Mouse (Mus musculus) c-Kit-positive CD71-positive TER-119-negative erythroid progenitor cells, embryonic 14.5 days (primary cell): ENCODE measurements around the gene Ino80.

Experiments used
- DNase-seq: peaks from one replicate; pipeline ENCODE4 v3.0.0-alpha.2; 2013; ENCODE audit warnings: low read depth

Ino80 gene

DNA sequence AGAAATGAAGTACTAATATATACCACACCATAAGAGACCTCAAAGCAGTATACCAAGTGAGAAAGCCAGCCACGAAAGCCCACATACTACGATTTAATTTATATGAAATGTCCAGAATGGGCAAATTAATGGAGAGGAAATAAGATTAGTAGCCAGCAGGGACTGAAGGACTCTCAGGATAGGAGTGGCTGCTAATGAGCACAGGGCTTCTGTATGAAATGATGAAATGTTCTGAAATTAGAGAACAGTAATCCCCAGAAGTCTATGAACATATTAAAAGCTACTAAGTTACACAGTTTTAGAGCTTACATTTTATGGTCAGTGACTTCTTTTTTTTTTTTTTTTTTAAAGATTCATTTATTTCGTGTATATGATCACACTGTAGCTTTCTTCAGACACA is 22.9 kb downstream of the Ino80 start:
- no peak for DNase-seq

GRCm38 (mm10) chr2:119436988-119437387 is 40.5 kb downstream of the Ino80 start:
- DNase-seq: peak; percentile 49

GRCm38 (mm10) chr2:119436467-119436866 is 41.0 kb downstream of the Ino80 start:
- no peak for DNase-seq

- DNase-seq: peak; percentile 49
Measured at GRCm38 (mm10) chr2:119413819-119414218, 63.7 kb downstream of the Ino80 start.

- no peak for DNase-seq
Measured at GRCm38 (mm10) chr2:119411674-119412073, 65.8 kb downstream of the Ino80 start.

DNA sequence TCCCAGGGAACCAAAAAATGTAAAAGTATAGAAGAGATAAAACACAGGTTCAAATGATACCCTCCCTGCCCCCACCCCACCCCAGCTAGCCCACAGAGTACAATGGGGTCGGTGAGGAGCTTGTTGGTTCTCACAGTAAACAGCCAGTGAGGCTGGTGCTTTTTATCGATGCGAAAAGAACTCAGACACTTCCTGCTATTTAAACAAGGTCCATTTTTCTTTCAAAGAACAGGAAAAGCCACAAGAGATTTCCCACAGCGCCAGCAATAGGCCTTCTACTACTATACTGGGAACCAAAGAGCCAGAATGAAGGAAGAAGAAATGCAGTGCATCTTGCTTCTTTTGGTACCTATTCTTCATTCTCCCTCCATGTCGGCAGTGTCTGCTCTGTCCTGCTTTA is 66.5 kb downstream of the Ino80 start:
- DNase-seq: no peak

DNA sequence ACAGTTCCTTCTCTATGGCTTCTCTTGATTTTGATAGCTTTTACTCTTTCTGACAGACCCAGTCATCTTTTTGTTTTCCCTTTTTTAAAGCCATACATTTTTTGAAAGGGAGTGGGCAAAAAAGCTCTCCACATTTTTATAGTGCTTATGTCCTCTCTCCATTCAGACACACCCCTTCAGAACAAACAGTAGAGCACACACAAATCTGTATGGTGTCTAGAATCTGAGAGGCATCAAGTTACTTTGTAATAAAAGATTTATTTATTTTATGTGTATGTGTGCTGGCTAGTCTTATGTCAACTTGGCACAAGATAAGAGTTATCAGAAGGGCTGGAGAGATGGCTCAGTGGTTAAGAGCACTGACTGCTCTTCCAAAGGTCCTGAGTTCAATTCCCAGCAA is 68.8 kb downstream of the Ino80 start:
- no peak for DNase-seq

DNA sequence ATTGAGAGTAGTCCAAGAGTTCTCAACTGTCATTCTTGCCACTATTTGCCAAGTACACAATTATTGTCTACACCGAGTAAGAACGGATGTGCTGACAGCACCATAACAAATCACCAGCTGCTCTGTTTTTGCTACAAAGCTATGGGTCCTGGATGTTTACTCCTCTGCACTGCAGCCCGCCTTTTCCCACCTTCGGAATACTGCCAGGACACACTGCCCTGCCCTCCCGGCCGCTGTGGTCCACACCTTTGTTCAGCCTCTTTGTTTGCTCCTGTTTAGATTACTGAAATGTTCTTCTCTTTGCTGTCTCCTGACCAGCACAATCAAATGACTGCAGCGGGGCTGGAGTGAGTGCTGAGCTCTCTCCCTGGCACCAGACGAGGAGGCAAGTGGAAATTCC is 69.2 kb downstream of the Ino80 start:
- no peak for DNase-seq

- DNase-seq: no peak
Measured at GRCm38 (mm10) chr2:119399313-119399712, 78.2 kb downstream of the Ino80 start.

DNA sequence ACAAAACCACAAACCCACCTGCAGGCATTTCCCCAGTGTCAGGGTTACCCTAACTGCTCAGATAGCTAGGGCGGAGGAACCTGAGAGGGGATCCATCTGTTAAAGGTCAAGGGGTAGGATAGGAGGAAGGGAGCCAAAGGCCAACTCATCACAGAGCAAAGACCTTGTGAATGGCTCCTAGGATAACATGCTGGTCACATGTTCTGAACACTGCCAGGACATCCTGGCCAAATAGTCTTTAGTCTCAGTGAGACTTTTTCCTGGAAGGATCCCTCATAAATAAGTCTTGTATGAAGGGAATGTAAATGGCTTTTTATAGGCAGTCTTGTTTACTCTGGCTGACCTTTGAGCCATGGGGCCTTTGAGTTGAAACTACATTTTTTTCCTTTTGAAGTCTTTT is 78.8 kb downstream of the Ino80 start:
- DNase-seq: no peak

DNA sequence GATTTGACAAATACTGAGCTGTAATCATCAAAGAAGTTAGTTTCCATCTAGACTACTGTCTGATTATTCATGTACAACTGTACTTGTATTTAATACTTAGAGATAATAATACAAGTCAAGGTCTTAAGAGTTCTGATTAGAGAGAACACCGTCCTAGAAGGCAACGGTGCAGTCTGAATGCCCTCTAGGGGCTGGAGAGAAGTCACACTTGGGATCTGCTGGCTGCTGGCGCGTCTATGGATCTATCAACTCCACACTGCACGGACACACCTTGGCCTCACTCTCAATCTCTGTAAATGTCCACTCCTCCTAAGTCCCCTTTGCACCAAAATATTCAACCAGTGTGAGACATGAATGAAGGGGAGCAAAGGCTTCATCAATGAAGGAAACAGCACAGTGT is 79.2 kb downstream of the Ino80 start:
- no peak for DNase-seq

DNA sequence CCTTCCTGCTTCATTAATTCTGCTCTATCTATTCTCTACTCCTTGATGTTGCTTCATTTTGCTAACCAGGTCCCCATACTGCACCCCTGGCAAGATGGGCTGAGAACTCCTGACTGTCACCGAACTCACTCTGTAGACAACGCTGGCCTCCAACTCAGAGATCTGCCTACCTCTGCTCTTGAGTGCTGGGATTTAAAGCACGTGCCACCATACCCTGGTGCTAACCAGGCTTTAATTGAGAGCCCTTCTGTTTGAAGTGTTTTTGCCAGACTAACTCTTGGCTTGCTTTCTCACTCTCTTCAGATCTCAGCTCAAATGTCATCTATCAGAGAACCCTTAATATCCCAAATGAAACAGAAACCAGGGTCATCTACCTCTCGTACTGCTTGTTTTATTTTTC is 87.5 kb downstream of the Ino80 start:
- no peak for DNase-seq

DNA sequence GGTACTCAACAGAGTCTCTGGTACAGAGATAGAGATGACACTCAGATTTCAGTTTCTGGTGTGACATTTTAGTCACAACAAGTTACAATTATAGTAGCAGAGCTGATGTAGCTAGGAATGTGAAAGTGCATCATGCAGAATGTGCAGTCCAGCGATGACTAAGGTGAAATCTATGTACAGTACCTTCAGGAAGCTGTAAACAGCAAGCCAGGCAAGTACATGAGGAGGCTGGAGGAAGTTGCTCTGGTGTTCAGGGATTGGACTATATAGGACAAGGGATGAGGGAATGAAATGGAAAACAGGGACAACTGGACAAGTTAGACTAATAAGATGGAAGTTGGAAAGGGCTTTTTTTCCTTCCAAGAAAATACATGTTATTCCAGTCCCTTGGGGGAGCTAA is 89.2 kb downstream of the Ino80 start:
- no peak for DNase-seq

DNA sequence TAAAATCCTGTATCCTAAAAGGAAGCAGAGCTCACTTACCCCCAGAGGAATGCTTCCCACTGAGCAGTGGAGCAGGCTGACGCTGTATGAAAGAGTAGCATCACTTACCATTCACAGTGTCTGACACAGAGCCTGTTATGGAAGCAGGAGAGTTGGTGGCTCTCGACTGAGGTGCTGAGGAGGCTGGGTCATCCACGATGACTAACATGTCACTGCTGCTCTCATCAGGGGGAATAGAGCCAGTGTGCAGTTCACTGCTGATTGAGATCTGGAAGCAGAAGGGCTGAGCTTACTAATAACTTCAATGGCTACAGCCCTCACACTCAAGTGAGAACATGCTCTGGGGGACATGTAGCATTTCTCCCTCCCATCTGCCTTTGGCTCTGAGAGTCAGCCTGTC is 98.0 kb downstream of the Ino80 start:
- no peak for DNase-seq

GRCm38 (mm10) chr2:119377826-119378225 is 99.7 kb downstream of the Ino80 start:
- no peak for DNase-seq

- no peak for DNase-seq
Measured at GRCm38 (mm10) chr2:119377286-119377685, 100.2 kb downstream of the Ino80 start.

GRCm38 (mm10) chr2:119370116-119370515 is 107.4 kb downstream of the Ino80 start:
- no peak for DNase-seq

DNA sequence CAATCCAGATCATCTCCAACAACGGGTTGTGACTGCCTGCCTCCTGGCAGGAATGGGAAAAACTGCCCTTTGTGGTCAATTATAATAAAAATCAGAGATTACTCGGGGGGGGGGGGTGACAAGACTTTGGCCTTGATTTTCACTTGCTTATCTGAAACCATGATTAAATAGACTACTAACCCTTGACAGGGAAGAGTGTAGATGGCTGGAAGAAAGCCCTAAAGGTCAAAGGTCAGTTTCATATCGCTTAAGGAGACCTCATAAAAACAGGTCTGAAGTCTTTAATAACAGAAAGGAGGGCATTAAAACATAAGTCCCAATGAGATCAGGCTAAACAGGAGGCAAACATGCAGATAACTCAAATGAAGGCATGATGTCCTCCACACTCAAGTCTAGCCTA is 110.1 kb downstream of the Ino80 start:
- no peak for DNase-seq

DNA sequence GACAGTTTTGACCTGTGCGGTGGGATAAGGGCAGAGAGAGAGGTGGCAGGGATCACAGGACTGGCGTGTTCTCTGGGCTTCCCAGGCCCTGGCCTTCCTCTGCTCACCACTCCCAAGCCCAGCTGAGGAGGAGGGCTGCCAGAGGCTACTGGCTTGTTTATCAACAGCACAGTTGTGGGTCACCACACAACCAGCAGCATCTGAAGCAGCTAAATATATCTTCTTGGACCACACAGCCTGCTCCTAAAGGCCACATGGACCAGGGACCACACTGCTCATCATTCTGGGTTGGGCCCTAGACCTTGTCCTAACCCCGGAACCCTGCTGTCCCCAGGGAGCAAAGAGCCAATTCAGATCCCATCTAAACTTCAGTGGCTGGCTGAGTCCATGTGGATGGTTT is 112.5 kb downstream of the Ino80 start:
- DNase-seq: no peak

GRCm38 (mm10) chr2:119359721-119360291 is 117.7 kb downstream of the Ino80 start:
- DNase-seq: no peak

- DNase-seq: no peak
Measured at GRCm38 (mm10) chr2:119358249-119358648, 119.2 kb downstream of the Ino80 start.

DNA sequence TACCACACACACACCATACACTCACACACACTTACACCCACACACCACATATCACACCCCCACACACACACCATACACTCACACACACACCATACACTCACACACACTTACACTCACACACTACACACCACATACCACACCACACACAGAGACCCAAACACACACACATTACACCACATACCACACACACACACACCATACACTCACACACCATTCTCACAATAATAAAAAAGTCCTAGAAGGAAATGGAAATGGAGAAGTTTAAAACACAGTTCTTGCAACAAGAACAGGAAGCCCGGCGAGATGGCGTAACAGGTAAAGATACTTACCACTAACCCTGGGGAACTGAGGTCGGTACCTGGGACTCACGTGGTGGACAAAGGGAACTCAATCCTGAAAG is 120.7 kb downstream of the Ino80 start:
- DNase-seq: no peak

DNA sequence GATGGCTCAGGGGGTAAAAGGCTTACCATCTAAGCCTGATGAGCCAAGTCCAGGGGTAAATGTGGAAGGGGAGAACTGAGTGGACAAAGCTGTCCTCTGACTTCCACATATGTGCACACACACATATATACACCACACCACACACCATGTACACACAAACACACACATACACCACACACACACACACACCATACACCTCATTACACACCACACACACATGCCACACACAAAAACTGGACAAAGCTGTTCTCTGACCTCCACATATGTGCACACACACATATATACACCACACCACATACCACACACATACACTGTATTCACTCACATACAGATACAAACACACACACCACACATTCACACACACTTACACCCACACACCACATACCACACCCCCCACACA is 121.2 kb downstream of the Ino80 start:
- DNase-seq: no peak

- no peak for DNase-seq
Measured at GRCm38 (mm10) chr2:119355651-119356050, 121.8 kb downstream of the Ino80 start.

GRCm38 (mm10) chr2:119355089-119355488 is 122.4 kb downstream of the Ino80 start:
- no peak for DNase-seq
